ENCODE assay signal across 9 mouse cellular contexts in genomic region chr9:60887389-60887811, GRCm38 (mm10).
A peak's percentile ranks its signal among the peaks of the same experiment; 100 is the strongest.
DNase-seq lines count a peak whose midpoint lies in the region; ATAC-seq and TF ChIP-seq lines count a peak whose summit lies in the region.
"Had no signal": no experiment of that assay in that cellular context is flagged by ENCODE, and none has a peak within 500 bp of the region (broad histone marks: within the 10 kb centered on the region; RNA-seq: fewer than 3 reads in every experiment).

No protein-coding gene starts in this region.

- no peaks in the 10 kb centered on the region for H3K9me3 ChIP-seq in kidney, postnatal 0 days (replicated peaks; ENCODE audit: low read length)
- no peaks in the 10 kb centered on the region for H3K9me3 ChIP-seq in stomach, embryonic 14.5 days (ENCODE audit: control insufficient read depth, low read depth, low read length)

- ATAC-seq in kidney, postnatal 0 days (replicated peaks; ENCODE audit: low FRiP score, low read depth) = no peak
- ATAC-seq in stomach, embryonic 14.5 days (ENCODE audit: insufficient number of reproducible peaks, insufficient read depth, low FRiP score, low read depth) = 0 out of 2 replicates have a peak, but pooled peaks have one; percentile 42
- ATAC-seq in megakaryocyte progenitor cell, adult 5-6 weeks (replicated peaks; ENCODE audit: poor library complexity) = no peak

- H3K4me2 ChIP-seq in kidney, postnatal 0 days (ENCODE audit: low read length) = no peak overlapping the region
- H3K4me2 ChIP-seq in stomach, embryonic 14.5 days (replicated peaks; ENCODE audit: low read depth, low read length) = no peak overlapping the region

- 0 out of 2 replicates have a peak, but pooled peaks cover 4% of the 10 kb centered on the region for H3K36me3 ChIP-seq in kidney, postnatal 0 days (ENCODE audit: insufficient read depth, low read length)
- H3K36me3 ChIP-seq in stomach, embryonic 14.5 days (ENCODE audit: control insufficient read depth, insufficient read depth, low read length) = no peaks in the 10 kb centered on the region

- no peak overlapping the region for H3K4me3 ChIP-seq in gastrocnemius, adult 2 months
- H3K4me3 ChIP-seq in kidney, postnatal 0 days (replicated peaks; ENCODE audit: low read depth, low read length) = no peak overlapping the region
- no peak overlapping the region for H3K4me3 ChIP-seq in stomach, embryonic 14.5 days (ENCODE audit: low read depth, low read length)

- intact Hi-C loops in gastrocnemius, adult 2 months (cut with DNase I) = no loop called here

- 57% methylated on average over 9 of the region's 9 CpGs for WGBS in kidney, postnatal 0 days
- WGBS in stomach, embryonic 14.5 days = 57% methylated on average over 9 of the region's 9 CpGs

- H3K9ac ChIP-seq in kidney, postnatal 0 days (ENCODE audit: low read depth, low read length) = no peak overlapping the region
- no peak overlapping the region for H3K9ac ChIP-seq in stomach, embryonic 14.5 days (replicated peaks; ENCODE audit: low read depth, low read length)

- H3K4me1 ChIP-seq in kidney, postnatal 0 days (replicated peaks; ENCODE audit: insufficient read depth, low read length) = no peaks in the 10 kb centered on the region
- H3K4me1 ChIP-seq in stomach, embryonic 14.5 days (ENCODE audit: control insufficient read depth, insufficient read depth, low read length) = peaks cover 10% of the 10 kb centered on the region

- peak; percentile 46 for TF ChIP-seq CTCF in gastrocnemius, adult 2 months (IDR thresholded peaks at IDR 0.05)
- TF ChIP-seq CTCF in kidney, postnatal 0 days (IDR thresholded peaks at IDR 0.05; ENCODE audit: low read depth) = peak; percentile 64

- no peak for DNase-seq in gastrocnemius, adult 2 months
- no peak for DNase-seq in gastrocnemius, postnatal 4 days (ENCODE audit: low spot score in 2 of 2)
- peak; percentile 64 for DNase-seq in lung, postnatal 10 days
- DNase-seq in lung, postnatal 25 days (ENCODE audit: low spot score) = no peak
- DNase-seq in kidney, postnatal 0 days (ENCODE audit: low spot score) = peak; percentile 88
- no peak for DNase-seq in urinary bladder, adult 18-20 months (ENCODE audit: low spot score in 2 of 2)

- no peaks in the 10 kb centered on the region for H3K27me3 ChIP-seq in kidney, postnatal 0 days (ENCODE audit: insufficient read depth, low read length)
- no peaks in the 10 kb centered on the region for H3K27me3 ChIP-seq in stomach, embryonic 14.5 days (ENCODE audit: control insufficient read depth, insufficient read depth, low read length)

- H3K27ac ChIP-seq in gastrocnemius, adult 2 months = no peak overlapping the region
- H3K27ac ChIP-seq in kidney, postnatal 0 days = no peak overlapping the region
- no peak overlapping the region for H3K27ac ChIP-seq in stomach, embryonic 14.5 days (ENCODE audit: low read length)
- H3K27ac ChIP-seq: macrophage had no signal

Comparison
In these comparisons a context has a peak if more than half of its experiments do, and no peak if none do; other contexts are left out.
1. DNase-seq: peak in lung, postnatal 10 days (single experiment) and kidney, postnatal 0 days (single experiment); none in gastrocnemius, adult 2 months (single experiment), gastrocnemius, postnatal 4 days (0 of 2), lung, postnatal 25 days (single experiment) and urinary bladder, adult 18-20 months (0 of 2).